Mouse (Mus musculus) heart, embryonic 16.5 days (tissue): ENCODE measurements around the gene Pomgnt2. TPM values are rescaled to one million over a fixed set of nuclear protein-coding genes. Genes with fewer than 3 reads are reported as not detected.

Experiments
- ATAC-seq: fragments of 200-750 bp; cut with Nextera tagmentation; replicated peaks from 2 replicates; pipeline ENCODE4 v1.8.0; 2017; ENCODE audit warnings: moderate number of reproducible peaks; ENCODE audit not compliant: insufficient read depth, low FRiP score; ENCODE audit errors: extremely low read depth
- H3K27ac ChIP-seq: fragments of 300-500 bp; sonication (generic); 2 replicates; pipeline ENCODE4 v1.5.1; 2014; ENCODE audit warnings: mild to moderate bottlenecking, low read length, control low read depth, moderate library complexity
- H3K27me3 ChIP-seq: fragments of 300-500 bp; sonication (generic); 2 replicates; pipeline ENCODE4 v1.6.1; 2014; ENCODE audit warnings: low read length, mixed read lengths; ENCODE audit not compliant: control insufficient read depth, insufficient read depth
- H3K36me3 ChIP-seq: fragments of 300-500 bp; sonication (generic); 2 replicates; pipeline ENCODE4 v1.6.1; 2014; ENCODE audit not compliant: control insufficient read depth, insufficient read depth
- H3K4me1 ChIP-seq: fragments of 300-500 bp; sonication (generic); 2 replicates; pipeline ENCODE4 v1.6.1; 2014; ENCODE audit warnings: low read length, mixed read lengths; ENCODE audit not compliant: control insufficient read depth, insufficient read depth
- H3K4me2 ChIP-seq: fragments of 300-500 bp; sonication (generic); 2 replicates; pipeline ENCODE4 v1.6.1; 2014; ENCODE audit warnings: low read depth, mild to moderate bottlenecking, control low read depth, low read length
- H3K4me3 ChIP-seq: fragments of 300-500 bp; sonication (generic); 2 replicates; pipeline ENCODE4 v1.5.1; 2014; ENCODE audit warnings: mild to moderate bottlenecking, control low read depth, low read length
- H3K9ac ChIP-seq: fragments of 300-500 bp; sonication (generic); 2 replicates; pipeline ENCODE4 v1.6.1; 2014; ENCODE audit warnings: low read length, control low read depth
- H3K9me3 ChIP-seq: fragments of 300-500 bp; sonication (generic); replicated peaks from 2 replicates; pipeline ENCODE4 v1.6.1; 2016; ENCODE audit warnings: low read length; ENCODE audit not compliant: control insufficient read depth
- WGBS: fragments of 180-500 bp; shearing (Covaris S2); extraction: QIAGEN DNeasy Blood & Tissue Kit; methylation state at CpG from one replicate; pipeline ENCODE4 v1.1.7; 2014; 5-methylcytosine and 5-hydroxymethylcytosine counted together
- polyA plus RNA-seq: library from polyadenylated mRNA; unstranded; fragments of >200 nt; fragmentation: Nextera tagmentation; extraction: Ambion mirVana; gene quantifications from 2 replicates; pipeline ENCODE4 v1.2.1, GENCODE M21; 2015

Gene Pomgnt2
- polyA plus RNA-seq, 1 experiment from 2014 or later = 13.0 TPM

DNA sequence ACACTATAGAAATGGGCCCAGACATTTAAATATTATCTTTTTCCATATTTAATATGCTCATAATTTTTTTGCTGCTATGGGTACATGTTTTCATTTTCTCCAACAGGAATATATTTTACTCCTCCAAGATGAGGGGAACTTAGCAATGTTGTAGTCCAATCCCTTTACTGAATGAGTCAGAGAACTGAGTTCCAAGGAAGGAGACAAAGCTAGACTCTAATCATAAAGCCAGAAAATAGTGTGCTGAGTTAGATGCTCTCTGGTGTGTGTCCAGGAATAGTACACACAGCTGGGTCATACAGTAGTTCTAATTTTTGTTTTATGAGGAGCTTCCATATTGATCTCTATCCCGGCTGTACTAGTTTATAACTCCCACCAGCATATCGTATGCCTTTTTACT, 9.3 kb upstream of the Pomgnt2 start:
- WGBS = 82% methylated on average over 2 of the region's 2 CpGs
- Histone ChIP-seq H3K4me1 (no peaks in the 10 kb centered on the region), H3K4me3 (no peak overlapping the region), H3K9ac (no peak overlapping the region), H3K27ac (no peak overlapping the region), H3K4me2 (no peak overlapping the region), H3K9me3 (no peaks in the 10 kb centered on the region), H3K27me3 (no peaks in the 10 kb centered on the region), H3K36me3 (no peaks in the 10 kb centered on the region)
- no peak for ATAC-seq

DNA sequence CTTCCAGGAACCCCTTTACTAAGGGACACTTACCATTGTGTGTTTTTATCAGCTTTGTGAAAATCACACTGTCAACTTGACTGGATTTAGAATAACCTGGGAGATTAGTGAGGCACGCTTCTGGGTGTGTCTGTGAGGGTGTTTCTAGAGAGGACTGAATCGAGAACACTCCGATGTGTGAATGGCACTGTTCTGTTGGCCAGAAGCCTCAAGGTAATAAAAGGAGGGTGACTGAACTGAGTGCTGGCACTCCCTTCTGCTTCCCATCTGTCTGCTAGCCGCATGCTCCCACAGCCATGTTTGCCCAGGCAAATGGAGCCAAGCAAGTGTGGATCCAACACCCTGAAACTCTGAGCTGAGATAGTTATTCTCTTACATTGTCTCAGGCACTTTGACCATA, 1.1 kb upstream of the Pomgnt2 start:
- Histone ChIP-seq H3K36me3 (no peaks in the 10 kb centered on the region), H3K4me2 (no peak overlapping the region), H3K9me3 (no peaks in the 10 kb centered on the region), H3K9ac (no peak overlapping the region), H3K4me1 (no peaks in the 10 kb centered on the region; the same call in 1 of the 2 replicates), H3K27me3 (no peaks in the 10 kb centered on the region), H3K4me3 (no peak overlapping the region), H3K27ac (no peak overlapping the region)
- no peak for ATAC-seq
- WGBS = 73% methylated on average over 4 of the region's 4 CpGs

DNA sequence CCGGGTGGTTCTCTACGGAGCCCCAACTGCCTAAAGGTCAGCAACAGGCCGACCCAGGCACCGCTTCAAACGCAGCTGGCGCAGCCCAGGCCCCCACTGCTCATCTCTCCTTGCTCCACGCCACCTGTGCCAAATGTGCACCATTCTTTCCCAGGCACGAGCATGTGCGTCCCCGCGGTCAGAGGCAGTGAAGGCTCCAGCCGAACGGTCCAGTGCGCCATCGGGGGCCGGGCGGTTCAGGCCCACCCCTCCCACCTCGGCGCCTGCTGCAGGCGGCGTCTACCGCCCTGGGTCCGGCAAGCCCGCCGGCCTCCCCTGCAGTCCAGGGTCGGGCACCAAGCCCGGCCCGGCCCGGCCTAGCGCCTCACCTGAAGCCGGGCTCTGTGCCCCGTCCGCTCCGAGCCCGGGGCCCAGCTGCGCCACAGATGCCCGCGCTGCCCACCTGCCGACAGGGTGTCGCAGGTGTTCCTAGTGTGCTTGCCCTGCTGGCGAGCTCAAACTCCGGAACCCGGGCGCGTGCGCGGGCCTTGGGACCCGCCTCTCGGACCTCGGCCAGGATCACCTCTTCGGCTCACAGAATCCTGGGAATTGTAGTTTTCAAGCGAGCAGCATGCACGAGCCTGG, 1.3 kb downstream of the Pomgnt2 start:
- H3K9ac ChIP-seq = peak overlapping the region; percentile 91
- H3K4me2 ChIP-seq = peak overlapping the region; percentile 99
- peak; percentile 61 for ATAC-seq
- no peaks in the 10 kb centered on the region for H3K27me3 ChIP-seq
- no peaks in the 10 kb centered on the region for H3K9me3 ChIP-seq
- no peaks in the 10 kb centered on the region for H3K36me3 ChIP-seq
- under 1% methylated on average over 53 of the region's 53 CpGs for WGBS
- H3K4me3 ChIP-seq = peak overlapping the region; percentile 92
- no peaks in the 10 kb centered on the region; the same call in 1 of the 2 replicates for H3K4me1 ChIP-seq
- no peak overlapping the region for H3K27ac ChIP-seq

DNA sequence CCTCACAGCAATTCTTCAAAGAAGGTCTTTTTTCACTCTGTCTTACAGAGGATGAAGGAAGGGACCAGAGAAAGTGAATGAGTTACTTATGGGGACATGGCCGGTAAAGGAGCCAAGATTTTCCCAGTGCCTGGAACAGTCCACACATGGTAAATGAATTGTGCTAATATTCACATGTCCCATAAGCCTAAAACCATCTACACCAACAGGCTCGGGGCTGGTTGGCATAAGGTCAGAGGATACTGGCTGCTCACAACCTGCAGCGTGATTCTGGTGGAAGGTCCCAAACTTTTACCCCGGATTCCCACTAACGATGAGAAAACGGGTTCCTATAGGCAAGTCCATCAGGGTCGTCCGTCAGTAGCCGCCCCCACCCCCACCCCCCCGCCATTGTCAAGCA, 1.8 kb downstream of the Pomgnt2 start:
- Histone ChIP-seq H3K36me3 (no peaks in the 10 kb centered on the region), H3K4me3 (peak overlapping the region; percentile 92), H3K27ac (no peak overlapping the region), H3K9ac (peak overlapping the region; percentile 91), H3K27me3 (no peaks in the 10 kb centered on the region), H3K9me3 (no peaks in the 10 kb centered on the region), H3K4me2 (peak overlapping the region; percentile 99), H3K4me1 (no peaks in the 10 kb centered on the region; the same call in 1 of the 2 replicates)
- 16% methylated on average over 10 of the region's 10 CpGs for WGBS
- ATAC-seq = no peak

DNA sequence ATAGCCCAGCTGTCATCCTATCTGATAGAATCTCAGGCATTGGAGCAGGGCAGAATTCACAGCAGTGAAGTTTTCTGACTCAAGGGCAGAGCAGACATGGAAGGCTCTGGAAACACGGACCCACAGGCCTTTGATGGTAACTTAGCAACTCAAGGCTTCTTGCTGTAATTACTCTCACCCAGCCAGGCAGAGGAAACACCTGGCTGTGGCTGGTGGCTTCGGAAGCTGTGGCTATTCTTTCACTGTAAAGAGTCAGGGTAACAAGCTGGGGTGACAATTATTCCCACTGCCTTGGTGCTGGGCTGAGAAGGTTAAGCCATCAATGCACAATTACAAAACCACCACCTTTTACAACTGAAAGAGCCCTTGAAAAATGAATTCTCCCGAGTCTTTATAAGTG, 3.9 kb downstream of the Pomgnt2 start:
- H3K27ac ChIP-seq = no peak overlapping the region; the same call in 1 of the 2 replicates
- no peak overlapping the region for H3K4me2 ChIP-seq
- 61% methylated on average over 3 of the region's 3 CpGs for WGBS
- H3K9ac ChIP-seq = no peak overlapping the region
- 0 out of 2 replicates have a peak, but pooled peaks have one; percentile 23 for ATAC-seq
- H3K36me3 ChIP-seq = no peaks in the 10 kb centered on the region
- no peaks in the 10 kb centered on the region; the same call in 1 of the 2 replicates for H3K4me1 ChIP-seq
- no peaks in the 10 kb centered on the region for H3K27me3 ChIP-seq
- H3K4me3 ChIP-seq = no peak overlapping the region
- no peaks in the 10 kb centered on the region for H3K9me3 ChIP-seq

DNA sequence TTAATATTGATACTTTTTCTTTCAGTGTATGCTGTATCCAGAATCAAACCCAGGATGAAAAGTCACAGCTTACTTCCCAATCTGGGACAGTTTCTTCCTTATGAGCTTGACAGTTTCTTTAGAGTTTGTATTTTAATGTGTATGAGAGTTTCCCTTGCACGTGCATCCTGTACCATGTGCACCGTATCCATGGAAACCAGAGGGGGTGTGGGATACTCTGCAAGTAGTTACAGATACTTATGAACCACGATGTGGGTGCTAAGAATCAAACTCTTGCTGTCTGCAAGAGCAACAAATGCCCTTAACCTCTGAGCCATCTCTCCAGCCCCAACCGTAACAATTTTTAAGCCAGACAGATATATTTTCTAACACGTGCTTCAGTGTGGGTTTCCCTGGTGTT, 5.9 kb downstream of the Pomgnt2 start:
- 68% methylated on average over 5 of the region's 5 CpGs for WGBS
- Histone ChIP-seq H3K4me3 (no peak overlapping the region), H3K4me1 (no peaks in the 10 kb centered on the region; the same call in 1 of the 2 replicates), H3K27ac (no peak overlapping the region), H3K27me3 (no peaks in the 10 kb centered on the region), H3K36me3 (no peaks in the 10 kb centered on the region), H3K9me3 (no peaks in the 10 kb centered on the region), H3K4me2 (no peak overlapping the region), H3K9ac (no peak overlapping the region)
- no peak for ATAC-seq

DNA sequence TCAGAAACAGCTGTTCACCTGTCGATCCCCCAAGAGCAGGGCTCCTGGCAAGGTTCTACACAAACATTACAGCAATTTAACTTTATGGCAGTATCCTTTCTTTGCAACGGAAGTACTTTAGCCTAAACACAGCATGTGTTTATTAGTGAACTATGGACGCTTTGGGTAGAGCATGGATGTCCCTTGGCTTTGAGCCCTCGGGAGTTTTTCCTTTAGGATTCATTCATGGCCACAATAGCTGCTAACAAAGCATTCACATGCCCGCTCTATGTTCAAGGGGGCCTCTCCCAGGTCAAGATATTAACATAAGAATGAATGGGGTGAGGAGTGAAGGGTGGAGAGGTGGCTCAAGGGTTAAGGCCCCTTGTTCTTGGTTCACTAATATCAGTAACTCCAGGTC, 7.4 kb downstream of the Pomgnt2 start:
- no peak overlapping the region for H3K27ac ChIP-seq
- H3K4me1 ChIP-seq = no peaks in the 10 kb centered on the region
- H3K36me3 ChIP-seq = no peaks in the 10 kb centered on the region
- no peak for ATAC-seq
- H3K27me3 ChIP-seq = no peaks in the 10 kb centered on the region
- no peak overlapping the region for H3K4me2 ChIP-seq
- H3K4me3 ChIP-seq = no peak overlapping the region
- no peaks in the 10 kb centered on the region for H3K9me3 ChIP-seq
- whole genome bisulfite sequencing = 74% methylated on average over 5 of the region's 5 CpGs
- no peak overlapping the region for H3K9ac ChIP-seq

DNA sequence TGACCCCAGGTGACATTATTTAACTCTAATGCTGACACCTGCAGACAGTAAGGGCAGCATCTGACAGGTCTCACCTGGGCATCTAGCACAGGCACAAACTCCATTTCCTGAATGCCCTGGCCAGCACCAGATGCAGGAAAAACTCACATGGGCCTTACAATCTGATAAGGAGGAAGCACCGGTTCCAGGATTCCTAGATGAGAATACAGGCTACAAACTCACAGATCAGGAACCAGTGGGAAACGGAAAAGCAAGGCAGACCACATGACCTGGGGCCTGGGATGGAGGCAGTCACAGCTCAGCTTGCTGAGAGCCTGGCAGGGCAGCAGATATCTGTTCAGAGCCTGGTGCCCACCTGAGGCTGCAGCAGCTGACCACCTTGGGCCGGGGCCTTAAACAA, 8.0 kb downstream of the Pomgnt2 start:
- no peaks in the 10 kb centered on the region for H3K36me3 ChIP-seq
- WGBS = 53% methylated on average over 3 of the region's 3 CpGs
- H3K4me3 ChIP-seq = no peak overlapping the region
- no peaks in the 10 kb centered on the region for H3K9me3 ChIP-seq
- no peak overlapping the region for H3K27ac ChIP-seq
- no peaks in the 10 kb centered on the region for H3K4me1 ChIP-seq
- ATAC-seq = no peak
- H3K9ac ChIP-seq = no peak overlapping the region
- no peak overlapping the region for H3K4me2 ChIP-seq
- H3K27me3 ChIP-seq = no peaks in the 10 kb centered on the region

DNA sequence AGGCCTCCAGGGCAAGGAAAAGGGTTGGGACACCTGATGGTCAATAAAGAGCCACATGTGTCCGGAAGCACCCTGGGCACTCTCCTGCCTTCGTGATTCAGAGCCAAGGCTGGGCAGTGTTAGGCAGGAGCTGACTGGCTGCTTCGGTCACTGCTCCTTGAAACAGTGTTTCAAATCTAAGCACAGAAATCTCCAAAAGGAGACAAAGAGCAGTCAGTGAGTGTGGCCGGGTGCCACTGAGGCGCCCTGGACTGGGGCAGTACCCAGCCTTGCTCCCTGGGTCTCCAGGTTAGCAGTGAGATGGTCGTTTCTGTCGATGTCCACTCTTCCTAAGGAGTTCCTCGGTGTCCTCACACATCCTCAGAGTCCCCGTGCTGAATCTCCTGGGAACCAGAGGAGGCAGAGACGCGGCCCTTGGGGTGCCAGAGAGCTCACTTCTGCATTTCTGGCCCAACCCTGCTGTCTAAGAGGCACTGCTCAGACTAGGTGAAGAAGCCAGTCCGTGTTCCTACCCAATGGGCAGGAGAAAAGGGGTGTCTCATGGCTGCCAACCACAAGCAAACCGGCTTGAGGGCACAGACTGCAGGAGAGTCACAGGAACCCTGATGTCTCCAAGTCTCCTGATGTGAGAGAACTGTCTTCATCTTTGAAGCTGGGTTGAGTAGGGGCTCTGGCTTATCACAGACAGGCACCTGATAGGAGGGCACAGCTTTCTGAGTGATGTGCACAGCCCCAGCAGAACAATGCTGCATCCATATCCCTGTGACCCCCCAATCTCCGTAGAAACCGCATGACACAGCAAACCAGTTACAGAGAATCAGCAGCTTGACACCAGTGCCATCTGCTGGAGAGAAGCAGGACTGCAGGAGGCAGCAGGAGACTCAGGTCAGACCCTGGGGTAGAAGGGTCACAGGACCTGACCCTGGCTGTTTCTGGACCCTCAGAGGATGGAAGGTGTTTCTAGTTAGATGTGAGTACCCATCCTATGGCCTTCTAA, 12.1 kb downstream of the Pomgnt2 start:
- H3K4me2 ChIP-seq = no peak overlapping the region
- H3K27me3 ChIP-seq = no peaks in the 10 kb centered on the region
- 69% methylated on average over 15 of the region's 15 CpGs for WGBS
- no peak overlapping the region for H3K9ac ChIP-seq
- 0 out of 2 replicates have a peak, but pooled peaks have one; percentile 15 for ATAC-seq
- no peak overlapping the region for H3K4me3 ChIP-seq
- H3K4me1 ChIP-seq = no peaks in the 10 kb centered on the region
- H3K9me3 ChIP-seq = no peaks in the 10 kb centered on the region
- H3K27ac ChIP-seq = no peak overlapping the region
- H3K36me3 ChIP-seq = peaks cover 7% of the 10 kb centered on the region; the same call in 1 of the 2 replicates
